Mouse (Mus musculus): Measurements from ENCODE around the gene Pde6d.

- TF ChIP-seq POLR2A (IDR thresholded peaks at IDR 0.05; ENCODE audit: borderline replicate concordance, control insufficient read depth, low read depth, low read length) (no peak), CTCF (IDR thresholded peaks at IDR 0.05; ENCODE audit: control insufficient read depth, insufficient read depth, low read length) (no peak)
Measured at GRCm38 (mm10) chr1:86612081-86612480, 29.7 kb upstream of the Pde6d start.
